ENCODE assay signal across 11 mouse cellular contexts in the genomic region with DNA sequence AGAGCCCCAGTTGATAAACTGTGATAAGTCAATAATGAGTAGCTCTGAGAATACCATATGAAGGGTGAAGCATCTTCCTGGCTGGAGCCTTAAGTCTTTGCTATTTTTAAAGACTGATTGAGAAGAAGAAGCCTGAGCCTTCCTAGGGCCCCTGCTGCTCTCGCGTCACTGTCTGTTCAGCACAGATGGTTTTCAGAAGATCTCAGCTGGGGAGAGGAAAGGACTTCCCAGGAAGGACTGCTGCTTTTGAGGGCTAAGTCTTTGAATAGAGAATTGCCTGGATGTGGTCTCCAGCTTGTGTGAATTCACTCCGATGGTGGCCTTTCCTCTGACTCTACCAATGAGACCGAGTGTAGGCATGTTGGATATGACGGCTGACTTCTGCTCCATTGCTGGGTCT.
"Had no signal": no experiment of that assay in that cellular context is flagged by ENCODE, and none has a peak within 500 bp of the region (broad histone marks: within the 10 kb centered on the region; RNA-seq: fewer than 3 reads in every experiment).

No protein-coding gene starts in this region.

- DNase-seq: kidney, postnatal 25 days; layer of hippocampus, postnatal 36 days; liver, embryonic 13.5 days; lung, adult 2 months; lung, postnatal 14 days; lung, postnatal 4 days; midbrain, embryonic 14.5 days; right cerebral cortex, postnatal 25 days; spleen, adult 18-20 months; thymus, adult 18-20 months; thymus, postnatal 36 days had no signal
